In the genomic region with DNA sequence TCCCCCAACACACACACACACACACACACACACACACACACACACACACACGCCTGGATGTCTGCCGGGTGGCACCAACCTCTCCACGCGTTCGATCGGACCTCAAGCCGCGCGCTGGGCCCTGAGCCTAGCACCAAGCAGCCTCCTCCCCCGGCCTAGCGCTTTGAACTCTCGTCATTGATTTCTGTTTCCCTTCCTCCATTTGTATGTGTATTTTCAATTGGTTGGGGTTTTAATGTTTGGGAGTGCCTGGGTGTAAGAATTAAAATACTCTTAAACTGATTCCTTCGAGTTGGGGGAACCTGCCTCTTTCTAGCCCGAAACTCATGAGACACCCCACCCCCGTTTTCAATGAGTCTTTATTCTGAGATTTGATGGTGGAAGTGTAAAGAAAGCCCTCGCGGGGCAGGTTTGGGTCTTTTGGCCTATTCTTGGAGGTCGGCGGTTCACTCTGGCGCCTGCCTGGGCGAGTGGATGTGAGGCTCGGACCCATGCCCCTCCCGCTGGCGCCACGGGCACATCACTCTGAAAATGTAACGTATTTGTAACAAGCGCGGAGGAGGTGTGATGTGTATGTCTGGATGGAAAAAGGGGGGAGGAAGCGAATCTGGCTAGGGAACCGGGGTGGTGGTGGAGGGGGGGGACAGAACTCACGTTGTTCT, we compare ENCODE assay signal across 17 mouse cellular contexts. TPM values are rescaled to one million over a fixed set of nuclear protein-coding genes. Genes with fewer than 3 reads are reported as not detected.
DNase-seq lines count a peak whose midpoint lies in the region; ATAC-seq and TF ChIP-seq lines count a peak whose summit lies in the region.
"Had no signal": no experiment of that assay in that cellular context is flagged by ENCODE, and none has a peak within 500 bp of the region (broad histone marks: within the 10 kb centered on the region; RNA-seq: fewer than 3 reads in every experiment).

No protein-coding gene starts in this region.

- ATAC-seq in lung, embryonic 14.5 days (ENCODE audit: insufficient read depth): peak; percentile 27; the same call in 1 of the 2 replicates
- ATAC-seq in lung, postnatal 0 days: no peak
- ATAC-seq in limb, embryonic 11.5 days (ENCODE audit: insufficient number of reproducible peaks, low FRiP score, low TSS enrichment, low read depth): no peak
- ATAC-seq: activated CD4-positive, CD25-positive, alpha-beta regulatory T cell, adult 4 months had no signal

- TF ChIP-seq CTCF in lung, embryonic 14.5 days (IDR thresholded peaks at IDR 0.05; ENCODE audit: low read depth): no peak
- TF ChIP-seq CTCF in lung, postnatal 0 days (IDR thresholded peaks at IDR 0.05): no peak
- TF ChIP-seq CTCF in gastrocnemius, adult 2 months (IDR thresholded peaks at IDR 0.05): no peak

- no peak overlapping the region for H3K9ac ChIP-seq in lung, embryonic 14.5 days
- H3K9ac ChIP-seq in lung, postnatal 0 days (replicated peaks; ENCODE audit: low read depth): no peak overlapping the region
- H3K9ac ChIP-seq in limb, embryonic 11.5 days (ENCODE audit: low read length): no peak overlapping the region

- WGBS in lung, embryonic 14.5 days: under 1% methylated on average over 31 of the region's 31 CpGs
- WGBS in lung, postnatal 0 days: 1% methylated on average over 30 of the region's 31 CpGs
- WGBS in limb, embryonic 11.5 days: 1% methylated on average over 31 of the region's 31 CpGs

- H3K4me2 ChIP-seq in lung, embryonic 14.5 days: no peak overlapping the region
- H3K4me2 ChIP-seq in lung, postnatal 0 days (replicated peaks; ENCODE audit: low read depth, low read length): no peak overlapping the region
- H3K4me2 ChIP-seq in limb, embryonic 11.5 days (ENCODE audit: low read depth, severe bottlenecking): no peak overlapping the region
- H3K4me2 ChIP-seq: liver, embryonic 11.5 days had no signal

- peaks cover 100% of the 10 kb centered on the region for H3K27me3 ChIP-seq in lung, embryonic 14.5 days (ENCODE audit: insufficient read depth, low read length)
- peaks cover 97% of the 10 kb centered on the region for H3K27me3 ChIP-seq in lung, postnatal 0 days (replicated peaks; ENCODE audit: insufficient read depth, low read length)
- peaks cover 95% of the 10 kb centered on the region for H3K27me3 ChIP-seq in limb, embryonic 11.5 days (ENCODE audit: control insufficient read depth, insufficient read depth, low read length)

- H3K9me3 ChIP-seq in lung, embryonic 14.5 days (ENCODE audit: low read depth, low read length): no peaks in the 10 kb centered on the region
- no peaks in the 10 kb centered on the region for H3K9me3 ChIP-seq in lung, postnatal 0 days (ENCODE audit: low read length)
- no peaks in the 10 kb centered on the region for H3K9me3 ChIP-seq in limb, embryonic 11.5 days (ENCODE audit: control insufficient read depth, low read length)

- no peak for TF ChIP-seq EP300 in lung, postnatal 0 days (IDR thresholded peaks at IDR 0.05)

- H3K4me1 ChIP-seq in lung, embryonic 14.5 days (ENCODE audit: insufficient read depth): no peaks in the 10 kb centered on the region
- H3K4me1 ChIP-seq in lung, postnatal 0 days (ENCODE audit: insufficient read depth, low read depth, low read length): no peaks in the 10 kb centered on the region
- no peaks in the 10 kb centered on the region for H3K4me1 ChIP-seq in limb, embryonic 11.5 days (ENCODE audit: control insufficient read depth, insufficient read depth, low read length)

- H3K27ac ChIP-seq in lung, embryonic 14.5 days (ENCODE audit: low read depth): no peak overlapping the region
- H3K27ac ChIP-seq in lung, postnatal 0 days (ENCODE audit: low read length): no peak overlapping the region
- H3K27ac ChIP-seq in limb, embryonic 11.5 days (replicated peaks; ENCODE audit: low read depth, low read length): no peak overlapping the region
- H3K27ac ChIP-seq in gastrocnemius, adult 2 months: no peak overlapping the region
- H3K27ac ChIP-seq: heart, adult 2 months had no signal

- peak; percentile 33 for DNase-seq in cerebellum, adult 11 months
- no peak for DNase-seq in cerebellum, postnatal 4 days (ENCODE audit: low spot score in 2 of 2)
- peak; percentile 10 for DNase-seq in lung, embryonic 14.5 days
- no peak for DNase-seq in lung, postnatal 0 days (ENCODE audit: low spot score)
- peak; percentile 55 for DNase-seq in limb, embryonic 11.5 days (ENCODE audit: low spot score)
- DNase-seq in retina, embryonic 14.5 days (ENCODE audit: low spot score): peak; percentile 44
- no peak for DNase-seq in spleen, adult 12 weeks (ENCODE audit: low spot score)
- DNase-seq in gastrocnemius, adult 2 months: no peak
- DNase-seq: heart, adult 2 months; kidney, adult 2 months; layer of hippocampus, adult 9-11 months; thymus, postnatal 36 days had no signal

- H3K4me3 ChIP-seq in lung, embryonic 14.5 days (ENCODE audit: low read depth, low read length): no peak overlapping the region
- H3K4me3 ChIP-seq in lung, postnatal 0 days (ENCODE audit: low read depth, low read length): no peak overlapping the region
- H3K4me3 ChIP-seq in limb, embryonic 11.5 days (ENCODE audit: low read depth, low read length): no peak overlapping the region
- no peak overlapping the region for H3K4me3 ChIP-seq in gastrocnemius, adult 2 months
- H3K4me3 ChIP-seq: heart, adult 2 months had no signal

- intact Hi-C loops in gastrocnemius, adult 2 months (cut with DNase I): no loop called here

- no peaks in the 10 kb centered on the region for H3K36me3 ChIP-seq in lung, embryonic 14.5 days (ENCODE audit: insufficient read depth)
- no peaks in the 10 kb centered on the region for H3K36me3 ChIP-seq in lung, postnatal 0 days (ENCODE audit: insufficient read depth, low read length)
- H3K36me3 ChIP-seq in limb, embryonic 11.5 days (ENCODE audit: control insufficient read depth, insufficient read depth, low read length): no peaks in the 10 kb centered on the region

RNA-seq across cellular contexts. Expression of gene Barhl2, which starts 7.3 kb away (rescaled TPM):
- not detected in 2 replicates for polyA plus RNA-seq in lung, embryonic 14.5 days (2014; fragmentation: Nextera tagmentation; extraction: Ambion mirVana)
- not detected in 2 replicates for polyA plus RNA-seq in lung, postnatal 0 days (2015; fragmentation: Nextera tagmentation; extraction: Ambion mirVana)
- polyA plus RNA-seq in limb, embryonic 11.5 days (2014; fragmentation: Nextera tagmentation; extraction: Ambion mirVana): not detected in 2 replicates
- total RNA-seq in gastrocnemius, adult 2 months (2021): not detected
- total RNA-seq: ES-E14; heart, adult 2 months; megakaryocyte, adult 5-6 weeks had no signal
- polyA plus RNA-seq: activated CD4-positive, CD25-positive, alpha-beta regulatory T cell, adult 4 months; heart, adult 2 months; kidney, adult 2 months; liver, embryonic 11.5 days; spleen, adult 2 months had no signal

Comparison
In these comparisons a context has a peak if more than half of its experiments do, and no peak if none do; other contexts are left out.
1. DNase-seq: peak in cerebellum, adult 11 months (single experiment), lung, embryonic 14.5 days (single experiment), limb, embryonic 11.5 days (single experiment) and retina, embryonic 14.5 days (single experiment); none in cerebellum, postnatal 4 days (0 of 2), lung, postnatal 0 days (single experiment), spleen, adult 12 weeks (single experiment) and gastrocnemius, adult 2 months (single experiment).